Mouse (Mus musculus): ENCODE measurements around the gene Capn7.

GRCm38 (mm10) chr14:31323849-31324792 lies 12.3 kb upstream of the Capn7 start, which contains the start of gene Dnah1:
- 0 out of 2 replicates have a peak, but pooled peaks have one; percentile 62 for TF ChIP-seq ZMIZ1 (IDR thresholded peaks at IDR 0.05; ENCODE audit: low read depth, low read length)
- no peak for TF ChIP-seq MEF2A (IDR thresholded peaks at IDR 0.05; ENCODE audit: extremely low read depth, insufficient replicate concordance, low read depth, low read length, poor library complexity, severe bottlenecking)
- no peak for TF ChIP-seq CTCF (IDR thresholded peaks at IDR 0.05 in 2 of 3, conservative IDR thresholded peaks at IDR 0.05 in 1 of 3; ENCODE audit: control insufficient read depth in 1 of 3, insufficient read depth in 1 of 3, low read depth in 2 of 3, low read length in 3 of 3, poor library complexity in 1 of 3, severe bottlenecking in 1 of 3)
- peak; percentile 11 to 71; a peak in 2 of 4 replicates for TF ChIP-seq POLR2A (IDR thresholded peaks at IDR 0.05; ENCODE audit: control insufficient read depth in 1 of 2, insufficient read depth in 1 of 2, low read depth in 1 of 2, low read length in 2 of 2, poor library complexity in 1 of 2)
- no peak for TF ChIP-seq GATA1 (IDR thresholded peaks at IDR 0.05; ENCODE audit: low read depth, low read length)
- TF ChIP-seq GABPA (IDR thresholded peaks at IDR 0.05; ENCODE audit: low read depth, low read length) = no peak
- no peak for TF ChIP-seq USF2 (IDR thresholded peaks at IDR 0.05; ENCODE audit: borderline replicate concordance in 1 of 2, insufficient read depth in 1 of 2, low read depth in 1 of 2, low read length in 2 of 2)
- no peak for TF ChIP-seq CHD2 (IDR thresholded peaks at IDR 0.05; ENCODE audit: low read length)
- TF ChIP-seq EP300 (IDR thresholded peaks at IDR 0.05; ENCODE audit: low read depth in 1 of 2, low read length in 2 of 2) = 0 out of 4 replicates have a peak, but pooled peaks of 1 of the 2 experiments have one; percentile 2
- no peak for TF ChIP-seq NRF1 (IDR thresholded peaks at IDR 0.05; ENCODE audit: insufficient read depth, low read depth, low read length, poor library complexity, severe bottlenecking)
- no peak for TF ChIP-seq E2F4 (IDR thresholded peaks at IDR 0.05; ENCODE audit: borderline replicate concordance, low read depth, low read length)
- TF ChIP-seq MYC (IDR thresholded peaks at IDR 0.05; ENCODE audit: low read depth, low read length) = peak; percentile 82

Data from MEL (cell line).